Mouse (Mus musculus): ENCODE data around the gene Wipi1. TPM values are rescaled to one million over a fixed set of nuclear protein-coding genes. Genes with fewer than 3 reads are reported as not detected.

The Wipi1 gene
- polyA plus RNA-seq, 1 experiment from 2014 or later: 20.1 TPM

DNA sequence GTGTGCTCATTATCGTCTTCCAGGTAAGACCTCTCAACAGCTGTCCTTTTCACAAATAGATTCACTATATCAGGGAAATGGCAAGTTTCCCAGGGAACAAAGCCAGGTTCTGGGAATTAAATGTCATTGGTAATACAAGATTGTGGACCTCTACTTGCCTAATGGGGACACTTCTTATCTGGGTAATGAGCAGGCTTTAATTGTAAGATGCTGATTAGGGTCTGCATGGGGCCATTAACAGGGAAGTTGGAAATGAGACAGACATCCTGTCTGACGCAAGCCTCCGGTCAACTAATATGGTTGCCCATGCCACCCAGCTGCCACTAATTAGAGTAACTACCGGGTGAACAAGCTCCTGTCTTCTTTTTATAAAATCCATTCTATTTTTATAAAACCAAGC lies 4.6 kb upstream of the Wipi1 start:
- no peak for ATAC-seq (ENCODE audit: low FRiP score, low read depth)
- no peak overlapping the region for H3K27ac ChIP-seq (replicated peaks)
- H3K27me3 ChIP-seq: peaks cover 12% of the 10 kb centered on the region
- no peak overlapping the region for H3K9ac ChIP-seq (replicated peaks)
- no peak overlapping the region for H3K4me2 ChIP-seq (replicated peaks)
- H3K36me3 ChIP-seq: no peaks in the 10 kb centered on the region
- no peak overlapping the region for H3K4me3 ChIP-seq
- H3K9me3 ChIP-seq: no peaks in the 10 kb centered on the region
- H3K4me1 ChIP-seq: no peaks in the 10 kb centered on the region
- 78% methylated on average over 4 of the region's 4 CpGs for WGBS

DNA sequence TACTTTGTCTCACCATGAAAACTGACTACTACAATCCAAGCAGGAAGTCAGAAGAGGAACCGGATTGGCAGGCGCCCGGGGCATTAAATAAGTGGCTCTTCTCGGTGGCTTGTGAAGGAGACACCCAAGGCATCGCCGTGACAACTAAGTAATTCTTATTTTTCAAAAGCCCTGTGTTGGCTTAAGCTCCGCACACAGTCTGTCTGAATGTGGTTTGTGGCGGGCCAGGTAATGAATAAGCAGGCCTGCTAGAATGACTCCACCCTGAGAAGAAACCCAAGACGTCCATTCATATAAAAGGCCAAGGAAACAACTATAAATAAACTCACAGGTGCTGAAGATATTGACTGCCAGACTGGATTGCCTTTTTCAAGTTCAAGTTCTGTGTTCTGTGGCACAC lies 3.5 kb upstream of the Wipi1 start:
- Histone ChIP-seq H3K4me2 (replicated peaks) (no peak overlapping the region), H3K27me3 (peaks cover 12% of the 10 kb centered on the region), H3K4me1 (peaks cover 4% of the 10 kb centered on the region), H3K27ac (replicated peaks) (no peak overlapping the region), H3K36me3 (no peaks in the 10 kb centered on the region), H3K9ac (replicated peaks) (no peak overlapping the region), H3K4me3 (no peak overlapping the region), H3K9me3 (no peaks in the 10 kb centered on the region)
- no peak for ATAC-seq (ENCODE audit: low FRiP score, low read depth)
- 56% methylated on average over 9 of the region's 9 CpGs for WGBS

DNA sequence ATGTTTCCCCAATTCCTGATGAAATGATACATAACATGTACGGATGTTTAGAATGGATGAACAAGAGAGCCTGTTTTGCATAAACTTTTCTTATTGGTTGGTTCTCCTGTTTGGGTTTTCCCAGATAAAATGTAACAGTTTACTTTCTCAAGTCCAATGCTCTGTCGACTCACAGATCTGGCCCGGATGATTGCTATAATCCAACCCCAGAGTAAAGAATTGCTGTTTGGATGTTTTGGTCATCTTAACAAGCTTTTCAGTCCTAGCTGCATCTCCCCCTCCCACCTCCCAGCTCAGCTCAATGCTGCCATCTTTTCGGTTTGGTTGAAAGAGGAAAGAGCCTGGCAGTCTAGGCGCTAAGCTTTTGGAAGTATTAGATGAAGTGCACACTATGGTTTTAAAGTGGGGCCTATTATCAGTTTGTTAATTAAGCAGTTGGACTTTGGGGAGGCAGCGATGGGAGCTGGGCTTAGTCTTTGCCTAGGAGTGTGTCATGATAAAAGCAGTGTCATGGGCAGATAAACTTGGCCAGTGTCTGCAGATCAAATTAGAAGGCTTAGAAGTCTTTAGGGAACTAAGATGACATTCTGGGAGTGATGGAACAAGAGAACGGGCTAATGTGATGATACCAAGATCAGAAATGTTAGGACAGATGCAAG lies 1.2 kb upstream of the Wipi1 start:
- ATAC-seq (ENCODE audit: low FRiP score, low read depth): no peak
- Histone ChIP-seq H3K4me2 (replicated peaks) (no peak overlapping the region), H3K4me3 (no peak overlapping the region), H3K36me3 (no peaks in the 10 kb centered on the region), H3K27ac (replicated peaks) (no peak overlapping the region), H3K4me1 (peaks cover 13% of the 10 kb centered on the region), H3K9ac (replicated peaks) (no peak overlapping the region), H3K27me3 (peaks cover 17% of the 10 kb centered on the region), H3K9me3 (no peaks in the 10 kb centered on the region)
- 70% methylated on average over 7 of the region's 7 CpGs for WGBS

DNA sequence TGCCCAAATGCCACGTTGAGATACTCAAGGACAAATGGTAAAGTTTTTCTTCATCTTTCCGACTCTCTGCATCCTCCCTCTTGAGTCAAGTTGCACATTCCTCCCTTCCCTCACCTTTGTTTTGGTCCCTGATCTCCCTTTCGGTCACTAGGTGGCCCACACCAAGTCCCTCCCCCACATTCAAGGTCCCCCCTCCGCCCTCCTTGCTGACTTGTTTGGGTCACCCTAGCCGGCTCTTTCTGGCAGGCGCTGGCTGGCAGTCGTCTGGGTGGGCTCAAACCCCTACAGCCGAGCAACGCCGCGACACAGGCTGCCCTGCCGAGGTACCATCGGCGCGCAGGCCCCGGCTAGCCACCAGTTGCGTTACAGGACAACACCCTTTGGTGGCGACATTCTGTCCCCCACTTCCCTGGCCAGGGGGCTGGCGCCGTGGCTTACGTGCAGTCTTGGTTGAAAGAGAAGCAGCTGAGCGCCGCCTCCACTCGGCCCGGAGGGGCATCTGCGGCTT lies 918 bp downstream of the Wipi1 start:
- peak overlapping the region; percentile 63 for H3K27ac ChIP-seq (replicated peaks)
- peak overlapping the region; percentile 72 for H3K4me3 ChIP-seq
- WGBS: under 1% methylated on average over 26 of the region's 26 CpGs
- H3K36me3 ChIP-seq: no peaks in the 10 kb centered on the region
- ATAC-seq (ENCODE audit: low FRiP score, low read depth): no peak
- H3K9ac ChIP-seq (replicated peaks): peak overlapping the region; percentile 62
- peak overlapping the region; percentile 92 for H3K4me2 ChIP-seq (replicated peaks)
- peaks cover 13% of the 10 kb centered on the region for H3K4me1 ChIP-seq
- H3K27me3 ChIP-seq: peaks cover 17% of the 10 kb centered on the region
- H3K9me3 ChIP-seq: no peaks in the 10 kb centered on the region

DNA sequence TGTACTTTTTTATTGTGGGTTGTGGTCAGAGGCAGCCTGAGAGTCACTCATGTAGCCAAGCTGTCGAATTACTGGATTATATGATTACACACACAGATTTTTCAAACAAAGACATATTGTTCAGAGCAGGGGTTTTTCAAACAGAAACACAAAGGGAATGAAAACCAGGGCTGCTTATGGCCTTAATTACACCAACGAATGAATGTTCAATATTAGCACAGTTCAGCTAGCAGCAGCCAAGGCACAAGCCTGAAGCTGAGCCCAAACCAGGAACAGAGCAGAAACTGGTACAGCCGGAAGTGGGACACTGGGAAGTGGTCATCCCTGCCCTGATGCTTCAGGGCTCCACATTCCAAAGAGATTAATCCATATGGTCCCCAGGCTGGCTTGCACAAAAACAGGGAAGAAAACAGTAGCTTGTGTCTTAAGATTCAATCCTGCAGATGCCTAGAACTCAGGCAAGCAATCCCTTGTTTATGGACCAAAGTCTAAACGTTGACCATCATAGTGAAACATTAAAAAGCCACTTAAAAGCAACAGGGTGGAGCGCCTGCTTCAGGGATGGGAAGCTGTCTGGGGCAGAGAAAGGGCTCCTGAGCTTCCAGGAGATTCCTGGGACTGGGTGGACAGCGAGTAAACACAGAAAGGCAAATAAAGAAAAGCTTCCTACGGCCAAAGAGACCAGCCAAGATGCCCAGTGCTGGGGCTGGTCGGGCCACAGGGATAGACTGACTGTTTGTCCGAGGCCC lies 1.5 kb downstream of the Wipi1 start:
- H3K27ac ChIP-seq (replicated peaks): no peak overlapping the region
- 12% methylated on average over 9 of the region's 9 CpGs for WGBS
- no peaks in the 10 kb centered on the region for H3K36me3 ChIP-seq
- peak overlapping the region; percentile 72 for H3K4me3 ChIP-seq
- no peaks in the 10 kb centered on the region for H3K9me3 ChIP-seq
- peaks cover 17% of the 10 kb centered on the region for H3K27me3 ChIP-seq
- H3K4me1 ChIP-seq: peaks cover 13% of the 10 kb centered on the region
- H3K9ac ChIP-seq (replicated peaks): peak overlapping the region; percentile 62
- H3K4me2 ChIP-seq (replicated peaks): peak overlapping the region; percentile 92
- ATAC-seq (ENCODE audit: low FRiP score, low read depth): no peak; the same call in 1 of the 2 replicates

DNA sequence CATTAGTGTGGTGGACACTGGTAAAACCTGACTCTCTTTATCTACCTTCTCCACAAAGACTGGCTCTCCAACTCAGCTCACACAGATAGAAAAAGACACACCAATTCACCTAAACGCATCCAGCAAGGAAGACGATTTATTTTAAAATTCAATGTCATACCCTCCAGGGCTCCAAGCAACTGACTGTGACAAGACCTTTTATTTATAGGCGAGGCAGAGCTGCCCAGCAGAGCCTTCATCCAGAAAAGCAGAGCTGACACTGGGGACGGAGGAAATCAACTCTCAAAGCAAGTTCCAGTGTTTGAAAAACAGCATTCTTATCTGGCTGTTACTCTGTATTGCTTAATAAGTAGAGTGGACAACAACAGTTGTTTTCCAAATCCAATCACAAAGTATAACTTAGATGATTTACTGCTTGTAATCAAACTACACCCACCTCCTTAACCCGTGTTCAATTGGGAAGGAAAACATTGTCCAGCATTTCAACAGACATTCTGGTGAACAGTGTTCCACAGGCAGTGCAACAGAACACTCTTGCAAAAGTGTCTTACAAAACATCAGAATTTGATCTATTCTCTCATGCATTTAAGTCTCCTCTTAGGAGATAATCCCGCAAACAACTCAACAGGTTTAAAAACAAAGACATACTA lies 2.7 kb downstream of the Wipi1 start:
- no peak overlapping the region for H3K9ac ChIP-seq (replicated peaks)
- WGBS: 76% methylated on average over 6 of the region's 6 CpGs
- H3K4me2 ChIP-seq (replicated peaks): no peak overlapping the region
- ATAC-seq (ENCODE audit: low FRiP score, low read depth): no peak
- no peaks in the 10 kb centered on the region for H3K9me3 ChIP-seq
- no peaks in the 10 kb centered on the region for H3K36me3 ChIP-seq
- peaks cover 13% of the 10 kb centered on the region for H3K4me1 ChIP-seq
- H3K4me3 ChIP-seq: no peak overlapping the region
- peaks cover 17% of the 10 kb centered on the region for H3K27me3 ChIP-seq
- H3K27ac ChIP-seq (replicated peaks): no peak overlapping the region

DNA sequence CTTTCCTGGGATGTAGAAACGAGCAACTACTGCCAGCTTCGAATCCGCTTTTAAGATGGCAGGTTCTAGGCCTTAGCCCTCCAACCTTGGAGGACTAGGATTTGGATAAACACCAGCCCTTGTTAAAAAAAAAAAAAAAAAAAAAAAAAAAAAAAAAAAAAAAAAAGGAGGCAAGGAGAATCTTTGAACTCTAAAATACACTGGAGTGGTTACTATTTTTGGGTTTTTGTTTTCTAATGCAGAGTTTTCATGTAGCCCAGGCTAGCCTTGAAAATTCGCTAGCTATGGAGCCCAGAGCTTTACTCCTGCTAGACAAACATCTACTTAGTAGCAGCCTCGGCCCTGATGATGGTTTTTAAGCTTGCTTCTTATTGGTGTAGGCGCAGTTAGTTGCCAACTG lies 4.2 kb downstream of the Wipi1 start:
- ATAC-seq (ENCODE audit: low FRiP score, low read depth): no peak
- Histone ChIP-seq H3K4me3 (no peak overlapping the region), H3K27me3 (peaks cover 7% of the 10 kb centered on the region), H3K4me2 (replicated peaks) (no peak overlapping the region), H3K4me1 (peaks cover 13% of the 10 kb centered on the region), H3K27ac (replicated peaks) (no peak overlapping the region), H3K36me3 (no peaks in the 10 kb centered on the region), H3K9ac (replicated peaks) (no peak overlapping the region), H3K9me3 (no peaks in the 10 kb centered on the region)
- WGBS: 79% methylated on average over 6 of the region's 6 CpGs

DNA sequence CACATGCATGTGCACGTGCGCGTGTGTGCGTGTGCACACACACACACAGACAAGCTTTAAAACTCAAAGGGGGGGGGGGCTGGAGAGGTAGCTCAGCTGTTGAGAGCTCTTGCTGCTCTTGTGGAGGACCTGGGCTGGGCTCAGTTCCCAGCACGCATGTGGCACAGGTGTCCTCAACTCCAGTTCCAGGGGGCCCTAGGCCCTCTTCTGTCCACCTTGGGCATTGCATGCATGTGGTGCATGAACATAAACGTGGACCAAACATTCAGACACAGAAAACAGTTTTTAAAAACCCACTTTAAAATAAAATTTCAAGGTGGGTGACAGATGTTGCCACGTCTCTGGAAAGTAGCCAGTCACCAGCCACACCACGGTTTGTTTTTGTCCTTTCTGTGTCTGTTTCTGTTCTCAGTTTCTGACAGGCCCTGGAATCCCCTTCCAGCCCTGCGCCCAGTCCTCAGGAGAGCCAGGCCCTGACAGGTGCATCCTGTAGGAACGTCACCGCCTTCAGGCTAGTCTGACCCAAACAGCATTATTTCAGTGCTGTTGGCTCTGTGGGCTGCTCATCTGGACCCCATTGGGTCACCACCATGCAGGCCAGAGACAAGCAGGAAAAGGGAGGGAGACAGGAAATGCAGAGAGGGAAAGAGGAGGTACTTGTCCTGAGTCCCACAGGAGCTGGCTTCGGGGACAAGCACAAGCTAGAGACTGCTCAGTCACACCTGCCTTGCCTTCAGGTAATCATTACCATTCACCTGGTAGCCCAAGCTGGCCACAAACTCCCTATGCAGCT lies 12.8 kb downstream of the Wipi1 start:
- 87% methylated on average over 12 of the region's 12 CpGs for whole genome bisulfite sequencing
- Histone ChIP-seq H3K9ac (replicated peaks) (no peak overlapping the region), H3K9me3 (no peaks in the 10 kb centered on the region), H3K4me3 (no peak overlapping the region), H3K4me1 (no peaks in the 10 kb centered on the region), H3K4me2 (replicated peaks) (no peak overlapping the region), H3K36me3 (0 out of 2 replicates have a peak, but pooled peaks cover 6% of the 10 kb centered on the region), H3K27me3 (no peaks in the 10 kb centered on the region), H3K27ac (replicated peaks) (no peak overlapping the region)
- no peak for ATAC-seq (ENCODE audit: low FRiP score, low read depth)

DNA sequence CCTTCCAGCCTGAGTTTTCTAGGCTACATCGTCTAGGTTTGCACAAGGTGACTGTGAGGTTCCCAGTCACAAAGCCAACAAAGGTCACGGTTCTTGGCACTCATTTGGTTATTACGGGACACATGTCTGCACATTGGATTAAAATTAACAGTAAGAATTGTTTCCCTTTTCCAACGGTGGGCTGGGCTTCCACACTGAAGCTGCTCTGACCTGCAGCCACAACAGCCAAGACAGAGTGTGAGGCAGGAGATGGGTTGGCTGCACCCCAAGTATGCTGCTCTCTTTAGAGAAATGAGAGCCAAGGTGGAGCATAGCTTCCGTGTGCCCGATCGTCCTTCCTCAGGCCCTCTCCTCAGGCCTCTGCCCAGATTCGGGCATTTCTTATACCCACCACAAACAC lies 17.0 kb downstream of the Wipi1 start:
- 90% methylated on average over 8 of the region's 8 CpGs for WGBS
- no peak overlapping the region for H3K27ac ChIP-seq (replicated peaks)
- no peak for ATAC-seq (ENCODE audit: low FRiP score, low read depth)
- H3K9ac ChIP-seq (replicated peaks): no peak overlapping the region
- H3K9me3 ChIP-seq: no peaks in the 10 kb centered on the region
- H3K4me2 ChIP-seq (replicated peaks): no peak overlapping the region
- H3K4me1 ChIP-seq: no peaks in the 10 kb centered on the region
- no peak overlapping the region for H3K4me3 ChIP-seq
- H3K27me3 ChIP-seq: no peaks in the 10 kb centered on the region
- H3K36me3 ChIP-seq: 0 out of 2 replicates have a peak, but pooled peaks cover 4% of the 10 kb centered on the region

DNA sequence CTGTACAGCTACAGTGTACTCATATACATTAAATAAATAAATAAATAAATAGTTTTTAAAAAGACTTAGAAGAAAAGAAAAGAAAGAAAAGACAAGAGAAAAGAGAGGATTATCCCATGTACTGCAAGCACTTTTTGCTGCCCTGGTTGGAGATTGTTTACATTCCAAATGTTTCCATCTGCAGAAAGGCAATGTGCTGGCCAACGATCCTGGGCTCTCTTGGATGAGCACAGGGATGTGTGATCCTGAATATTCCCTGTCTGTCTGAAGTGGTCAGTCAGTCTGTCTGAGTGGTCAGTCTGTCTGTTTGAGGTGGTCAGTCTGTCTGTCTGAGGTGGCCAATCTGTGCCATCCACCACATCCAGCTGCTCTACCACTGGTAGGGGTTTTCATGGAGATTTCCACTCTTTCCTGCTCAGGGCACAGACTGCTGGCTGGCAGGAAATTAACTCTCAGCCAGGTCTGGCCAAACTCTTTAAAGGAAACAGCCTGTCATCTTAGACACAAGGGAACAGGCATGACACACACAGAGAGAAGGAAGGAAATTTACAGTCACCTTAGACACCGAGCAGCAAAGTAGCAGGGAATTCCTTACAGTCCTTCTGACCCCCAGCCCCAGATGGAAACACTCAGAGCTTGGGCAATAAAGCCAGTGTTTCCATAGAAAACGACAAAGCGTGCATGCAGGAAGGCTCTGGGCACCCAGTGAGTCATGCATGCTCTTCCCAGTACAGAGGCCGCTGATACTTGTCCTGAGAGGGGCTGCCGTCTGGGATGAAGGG lies 18.4 kb downstream of the Wipi1 start:
- Histone ChIP-seq H3K27ac (replicated peaks) (no peak overlapping the region), H3K4me1 (no peaks in the 10 kb centered on the region), H3K9me3 (no peaks in the 10 kb centered on the region), H3K4me3 (no peak overlapping the region), H3K36me3 (0 out of 2 replicates have a peak, but pooled peaks cover 4% of the 10 kb centered on the region), H3K4me2 (replicated peaks) (no peak overlapping the region), H3K9ac (replicated peaks) (no peak overlapping the region), H3K27me3 (no peaks in the 10 kb centered on the region)
- WGBS: 73% methylated on average over 6 of the region's 6 CpGs
- no peak for ATAC-seq (ENCODE audit: low FRiP score, low read depth)

DNA sequence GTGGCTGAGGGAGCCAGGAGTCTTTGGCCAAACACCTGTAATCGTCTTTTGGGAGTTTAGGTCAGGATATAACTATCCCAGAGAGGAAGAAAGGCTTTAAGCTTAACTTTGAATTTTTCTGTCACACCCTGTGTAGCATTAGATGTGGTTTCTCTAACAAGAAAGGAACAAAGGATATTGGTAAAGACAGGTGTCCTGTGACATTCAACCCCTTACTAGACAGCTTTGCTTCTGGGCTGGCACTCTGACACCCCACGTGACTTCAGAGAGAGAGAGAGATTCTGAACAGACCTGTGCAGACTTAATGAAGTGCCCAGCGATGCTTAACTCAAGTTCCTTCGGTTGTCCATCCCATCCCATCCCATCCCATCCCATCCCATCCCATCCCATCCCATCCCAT lies 20.3 kb downstream of the Wipi1 start:
- no peak for ATAC-seq (ENCODE audit: low FRiP score, low read depth)
- H3K27ac ChIP-seq (replicated peaks): no peak overlapping the region
- WGBS: 85% methylated on average over 4 of the region's 4 CpGs
- H3K36me3 ChIP-seq: no peaks in the 10 kb centered on the region
- no peaks in the 10 kb centered on the region for H3K27me3 ChIP-seq
- no peak overlapping the region for H3K9ac ChIP-seq (replicated peaks)
- no peak overlapping the region for H3K4me2 ChIP-seq (replicated peaks)
- H3K9me3 ChIP-seq: no peaks in the 10 kb centered on the region
- no peaks in the 10 kb centered on the region for H3K4me1 ChIP-seq
- no peak overlapping the region for H3K4me3 ChIP-seq

Measured in midbrain, embryonic 12.5 days (tissue).